Mouse (Mus musculus): ENCODE results near the gene Prmt7. TPM values are rescaled to one million over a fixed set of nuclear protein-coding genes. Genes with fewer than 3 reads are reported as not detected.

Prmt7 gene
- polyA plus RNA-seq, 1 experiment from 2014 or later: 10.4 TPM

GRCm38 (mm10) chr8:106287445-106287844 is 76.7 kb downstream of the Prmt7 start:
- DNase-seq: peak; percentile 64
- TF ChIP-seq CTCF (IDR thresholded peaks at IDR 0.05; ENCODE audit: low read depth): no peak
- no peak for TF ChIP-seq EP300 (IDR thresholded peaks at IDR 0.05; ENCODE audit: low read depth)
- no peak overlapping the region for H3K4me3 ChIP-seq (ENCODE audit: low read depth, low read length)
- H3K4me1 ChIP-seq (ENCODE audit: insufficient read depth): peaks cover 2% of the 10 kb centered on the region; the same call in 1 of the 2 replicates
- no peak overlapping the region for H3K4me2 ChIP-seq (ENCODE audit: low read depth, low read length)
- H3K9me3 ChIP-seq (ENCODE audit: low read length): no peaks in the 10 kb centered on the region
- 22% methylated on average over 2 of the region's 2 CpGs for WGBS (ENCODE audit: insufficient replicate concordance)
- H3K9ac ChIP-seq (replicated peaks): no peak overlapping the region
- no peaks in the 10 kb centered on the region for H3K27me3 ChIP-seq (ENCODE audit: insufficient read depth, low read length)
- peak overlapping the region; percentile 40; the same call in 1 of the 2 replicates for H3K27ac ChIP-seq (ENCODE audit: low read depth)
- peak; percentile 87 for ATAC-seq
- no peaks in the 10 kb centered on the region for H3K36me3 ChIP-seq (replicated peaks; ENCODE audit: insufficient read depth, low read length)

GRCm38 (mm10) chr8:106288732-106289131 is 78.0 kb downstream of the Prmt7 start:
- TF ChIP-seq EP300 (IDR thresholded peaks at IDR 0.05; ENCODE audit: low read depth): no peak
- no peak for TF ChIP-seq CTCF (IDR thresholded peaks at IDR 0.05; ENCODE audit: low read depth)
- Histone ChIP-seq H3K27me3 (ENCODE audit: insufficient read depth, low read length) (no peaks in the 10 kb centered on the region), H3K4me1 (ENCODE audit: insufficient read depth) (peaks cover 2% of the 10 kb centered on the region; the same call in 1 of the 2 replicates), H3K9me3 (ENCODE audit: low read length) (no peaks in the 10 kb centered on the region), H3K4me2 (ENCODE audit: low read depth, low read length) (no peak overlapping the region), H3K9ac (replicated peaks) (no peak overlapping the region), H3K27ac (ENCODE audit: low read depth) (no peak overlapping the region), H3K36me3 (replicated peaks; ENCODE audit: insufficient read depth, low read length) (no peaks in the 10 kb centered on the region), H3K4me3 (ENCODE audit: low read depth, low read length) (no peak overlapping the region)
- WGBS (ENCODE audit: insufficient replicate concordance): 47% methylated on average over 3 of the region's 3 CpGs
- no peak for ATAC-seq
- DNase-seq: no peak

- peaks cover 2% of the 10 kb centered on the region; the same call in 1 of the 2 replicates for H3K4me1 ChIP-seq (ENCODE audit: insufficient read depth)
- no peaks in the 10 kb centered on the region for H3K9me3 ChIP-seq (ENCODE audit: low read length)
- no peak for DNase-seq
- no peak overlapping the region for H3K9ac ChIP-seq (replicated peaks)
- ATAC-seq: peak; percentile 35
- no peaks in the 10 kb centered on the region for H3K27me3 ChIP-seq (ENCODE audit: insufficient read depth, low read length)
- no peak for TF ChIP-seq CTCF (IDR thresholded peaks at IDR 0.05; ENCODE audit: low read depth)
- no peak for TF ChIP-seq EP300 (IDR thresholded peaks at IDR 0.05; ENCODE audit: low read depth)
- 52% methylated on average over 7 of the region's 7 CpGs for WGBS (ENCODE audit: insufficient replicate concordance)
- H3K36me3 ChIP-seq (replicated peaks; ENCODE audit: insufficient read depth, low read length): no peaks in the 10 kb centered on the region
- no peak overlapping the region for H3K4me2 ChIP-seq (ENCODE audit: low read depth, low read length)
- no peak overlapping the region for H3K4me3 ChIP-seq (ENCODE audit: low read depth, low read length)
- H3K27ac ChIP-seq (ENCODE audit: low read depth): no peak overlapping the region
These were observed 78.7 kb downstream of the Prmt7 start for GRCm38 (mm10) chr8:106289464-106289863.

- H3K9ac ChIP-seq (replicated peaks): no peak overlapping the region
- no peaks in the 10 kb centered on the region for H3K4me1 ChIP-seq (ENCODE audit: insufficient read depth)
- no peak overlapping the region for H3K27ac ChIP-seq (ENCODE audit: low read depth)
- TF ChIP-seq CTCF (IDR thresholded peaks at IDR 0.05; ENCODE audit: low read depth) (no peak), EP300 (IDR thresholded peaks at IDR 0.05; ENCODE audit: low read depth) (no peak)
- H3K27me3 ChIP-seq (ENCODE audit: insufficient read depth, low read length): no peaks in the 10 kb centered on the region
- no peaks in the 10 kb centered on the region for H3K36me3 ChIP-seq (replicated peaks; ENCODE audit: insufficient read depth, low read length)
- no peak overlapping the region for H3K4me2 ChIP-seq (ENCODE audit: low read depth, low read length)
- 47% methylated on average over 20 of the region's 20 CpGs for WGBS (ENCODE audit: insufficient replicate concordance)
- DNase-seq: no peak
- no peak overlapping the region for H3K4me3 ChIP-seq (ENCODE audit: low read depth, low read length)
- no peak for ATAC-seq
- H3K9me3 ChIP-seq (ENCODE audit: low read length): no peaks in the 10 kb centered on the region
These were observed 82.0 kb downstream of the Prmt7 start for GRCm38 (mm10) chr8:106292484-106293396.

GRCm38 (mm10) chr8:106298261-106298660 is 87.5 kb downstream of the Prmt7 start:
- no peak for TF ChIP-seq CTCF (IDR thresholded peaks at IDR 0.05; ENCODE audit: low read depth)
- no peak for TF ChIP-seq EP300 (IDR thresholded peaks at IDR 0.05; ENCODE audit: low read depth)
- Histone ChIP-seq H3K27me3 (ENCODE audit: insufficient read depth, low read length) (no peaks in the 10 kb centered on the region), H3K9ac (replicated peaks) (no peak overlapping the region), H3K4me1 (ENCODE audit: insufficient read depth) (no peaks in the 10 kb centered on the region), H3K36me3 (replicated peaks; ENCODE audit: insufficient read depth, low read length) (no peaks in the 10 kb centered on the region), H3K27ac (ENCODE audit: low read depth) (no peak overlapping the region), H3K9me3 (ENCODE audit: low read length) (no peaks in the 10 kb centered on the region), H3K4me3 (ENCODE audit: low read depth, low read length) (no peak overlapping the region), H3K4me2 (ENCODE audit: low read depth, low read length) (no peak overlapping the region)
- 42% methylated on average over 5 of the region's 5 CpGs for WGBS (ENCODE audit: insufficient replicate concordance)
- ATAC-seq (no peak), DNase-seq (no peak)

- Histone ChIP-seq H3K27me3 (ENCODE audit: insufficient read depth, low read length) (no peaks in the 10 kb centered on the region), H3K4me2 (ENCODE audit: low read depth, low read length) (no peak overlapping the region), H3K9me3 (ENCODE audit: low read length) (no peaks in the 10 kb centered on the region), H3K4me1 (ENCODE audit: insufficient read depth) (peaks cover 1% of the 10 kb centered on the region), H3K4me3 (ENCODE audit: low read depth, low read length) (no peak overlapping the region), H3K27ac (ENCODE audit: low read depth) (no peak overlapping the region), H3K9ac (replicated peaks) (no peak overlapping the region), H3K36me3 (replicated peaks; ENCODE audit: insufficient read depth, low read length) (no peaks in the 10 kb centered on the region)
- no peak for DNase-seq
- TF ChIP-seq EP300 (IDR thresholded peaks at IDR 0.05; ENCODE audit: low read depth): no peak
- ATAC-seq: no peak
- WGBS (ENCODE audit: insufficient replicate concordance): 71% methylated on average over 1 of the region's 1 CpGs
These were observed 88.1 kb downstream of the Prmt7 start for GRCm38 (mm10) chr8:106298846-106299245.

Measured in liver, postnatal 0 days (tissue).